Mouse (Mus musculus): ENCODE measurements around the gene Slc16a13.

- no peak for TF ChIP-seq EP300 (IDR thresholded peaks at IDR 0.05)
- TF ChIP-seq CTCF (IDR thresholded peaks at IDR 0.05), result no peak
Measured at GRCm38 (mm10) chr11:70226602-70226890, 5.7 kb upstream of the Slc16a13 start.

Data from lung, postnatal 0 days (tissue).